Mouse (Mus musculus): ENCODE measurements around the gene Hnf1a.

Gene Hnf1a

DNA sequence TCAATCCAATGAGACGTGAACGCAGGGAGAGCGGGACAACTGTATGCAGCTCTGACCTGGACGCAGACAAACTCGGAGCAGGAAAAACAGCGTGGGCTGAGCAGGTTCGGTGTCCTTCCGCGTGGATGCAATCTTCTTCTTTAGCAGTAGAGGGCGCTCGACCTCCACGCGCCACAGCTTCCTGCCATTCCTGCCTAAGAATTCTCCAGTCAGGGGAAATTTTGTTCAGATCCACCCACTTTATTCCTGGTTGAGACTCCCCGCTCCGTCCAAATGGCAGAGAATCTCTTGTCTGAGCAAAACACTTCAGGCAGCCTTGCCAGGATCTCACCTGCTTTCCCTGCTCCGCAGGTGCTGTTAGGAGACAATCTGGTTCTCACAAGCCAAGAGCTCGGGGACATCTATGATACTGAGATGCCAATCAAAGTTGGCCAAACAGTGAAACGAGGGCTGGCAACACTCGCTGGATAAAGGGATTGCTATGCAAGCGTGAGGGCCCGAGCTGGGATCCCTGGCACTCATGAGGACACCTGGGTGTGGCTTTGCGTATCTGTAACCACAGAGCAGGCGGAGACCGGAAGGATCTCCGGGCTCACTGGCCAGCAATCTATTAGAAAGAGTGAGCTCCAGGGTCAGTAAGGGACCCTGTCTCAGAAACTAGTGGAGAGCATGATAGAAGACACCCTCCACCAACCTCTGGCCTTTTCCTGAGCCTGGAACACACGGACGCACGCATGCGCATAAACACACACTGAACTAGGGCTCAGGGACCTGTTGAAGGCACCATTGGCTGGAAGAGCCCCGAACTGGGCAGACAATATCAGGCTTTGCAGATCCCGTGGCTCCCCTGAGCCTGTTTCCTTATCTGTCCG is 8.6 kb upstream of the Hnf1a start:
- DNase-seq = peak; percentile 72

DNA sequence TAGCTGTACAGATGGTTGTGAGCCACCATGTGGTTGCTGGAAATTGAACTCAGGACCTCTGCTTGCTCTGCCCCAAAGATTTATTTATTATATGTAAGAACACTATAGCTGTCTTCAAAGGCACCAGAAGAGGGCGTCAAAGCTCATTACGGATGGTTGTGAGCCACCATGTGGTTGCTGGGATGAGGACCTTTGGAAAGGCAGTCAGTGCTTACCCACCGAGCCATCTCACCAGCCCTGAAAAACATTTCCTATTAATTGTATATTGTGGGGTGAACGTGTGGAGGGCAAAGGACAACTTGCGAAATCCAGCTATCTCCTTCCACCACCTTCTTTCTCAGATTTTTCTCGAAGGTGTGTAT is 8.0 kb upstream of the Hnf1a start:
- DNase-seq = no peak

DNA sequence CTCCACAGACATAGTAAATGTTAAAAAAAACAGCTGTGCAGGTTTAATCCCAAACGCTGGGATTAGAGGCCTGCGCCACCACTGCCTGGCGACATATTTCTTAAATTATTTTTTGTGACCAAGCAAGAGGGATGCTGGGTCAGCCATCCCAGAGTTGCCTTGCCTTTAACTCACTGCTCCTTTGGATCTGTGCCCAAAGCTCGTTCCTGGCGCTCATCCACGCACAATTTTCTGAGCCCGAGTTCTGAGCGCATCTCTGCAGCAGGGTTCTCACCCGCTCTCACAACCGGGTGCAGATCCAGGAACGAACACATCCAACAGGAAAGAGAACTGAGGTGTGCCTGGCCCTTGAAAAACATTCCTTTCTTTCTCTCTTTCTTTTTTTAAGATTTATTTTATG is 7.6 kb upstream of the Hnf1a start:
- no peak for DNase-seq

DNA sequence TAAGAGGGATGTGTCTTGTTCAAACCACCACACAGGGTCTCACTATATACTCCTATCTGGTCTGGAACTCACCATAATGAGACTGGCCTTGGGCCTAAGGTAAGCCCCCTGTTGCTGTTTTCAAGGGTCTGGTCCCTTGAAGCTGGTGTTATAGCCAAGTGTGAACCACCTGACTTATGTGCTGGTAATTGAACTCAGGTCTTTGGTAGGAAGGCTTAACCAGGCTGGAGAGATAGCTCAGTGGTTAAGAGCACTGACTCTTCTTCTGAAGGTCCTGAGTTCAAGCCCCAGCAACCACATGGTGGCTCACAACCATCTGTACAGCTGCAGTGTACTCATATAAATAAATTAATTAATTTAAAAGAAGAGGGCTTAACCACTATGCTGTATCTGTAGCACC is 6.0 kb upstream of the Hnf1a start:
- no peak for DNase-seq

DNA sequence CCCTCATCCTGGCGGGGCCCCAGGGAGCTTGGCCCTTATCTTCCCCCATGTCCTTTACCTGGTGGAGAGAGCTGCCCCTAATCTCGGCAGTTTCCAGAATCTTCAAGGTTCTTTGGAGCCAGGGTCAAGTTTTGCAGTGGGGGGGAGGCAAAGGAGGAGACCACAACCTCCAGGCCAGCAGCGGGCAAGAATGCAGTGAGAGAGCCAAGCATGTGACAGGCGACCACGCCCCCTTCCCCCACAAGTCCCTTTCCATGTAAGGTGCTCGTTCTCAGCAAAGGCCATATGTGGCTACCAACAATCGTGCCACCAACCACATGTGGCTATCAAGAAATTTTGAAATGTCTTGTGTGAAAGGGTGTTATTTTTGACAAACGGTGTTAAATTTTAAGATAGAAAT is 2.2 kb upstream of the Hnf1a start:
- no peak for DNase-seq

GRCm38 (mm10) chr5:114972201-114972600 is 1.3 kb upstream of the Hnf1a start:
- DNase-seq = no peak

DNA sequence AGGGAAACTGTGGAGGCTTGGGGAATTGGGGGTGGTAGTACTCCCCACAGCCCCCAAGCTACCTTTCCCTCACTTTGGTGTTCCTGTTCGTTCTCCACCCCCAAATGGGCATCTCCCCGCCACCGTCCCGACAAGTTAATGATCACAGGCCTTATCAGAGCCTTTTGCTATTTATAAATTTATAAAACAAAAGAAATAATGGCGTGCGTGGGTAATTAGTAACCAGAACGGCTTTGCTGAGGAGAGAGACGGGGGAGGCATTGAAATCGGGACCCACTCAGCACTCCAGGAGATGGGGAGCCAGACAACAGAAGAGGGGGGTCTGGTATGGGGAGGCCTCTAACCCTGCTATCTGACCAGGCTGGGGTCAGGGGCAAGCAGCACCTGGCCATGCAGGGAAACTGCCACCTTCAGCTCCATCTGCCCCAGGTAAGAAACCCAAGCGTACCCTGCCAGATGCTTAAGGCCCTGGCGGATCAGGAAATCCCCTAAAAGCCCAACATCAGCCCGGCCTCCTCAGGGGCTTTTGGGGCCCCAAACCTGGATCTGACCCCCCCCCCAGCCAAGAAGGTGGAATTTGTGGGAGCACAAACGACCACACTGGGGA is 1.2 kb downstream of the Hnf1a start:
- DNase-seq = no peak

DNA sequence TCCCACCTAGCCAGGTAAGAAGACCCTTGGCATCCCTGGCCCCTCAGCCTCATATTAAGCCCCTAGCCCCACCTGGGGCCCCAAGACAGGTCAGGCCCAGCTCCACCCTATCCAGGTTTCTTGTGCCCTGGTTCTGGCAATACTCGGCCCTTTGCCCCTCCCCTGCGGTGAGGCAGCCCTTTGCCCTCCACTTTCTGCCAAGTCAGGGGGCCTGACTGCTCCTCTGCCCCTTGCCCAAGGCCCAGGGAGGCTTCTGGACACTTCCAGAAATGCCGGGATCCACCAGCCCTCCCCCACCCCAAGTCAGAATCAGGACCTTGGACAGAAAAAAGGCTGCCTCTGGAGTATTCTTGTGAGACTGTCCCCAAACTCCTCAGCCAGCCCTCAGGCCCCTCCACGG is 1.8 kb downstream of the Hnf1a start:
- DNase-seq = no peak

GRCm38 (mm10) chr5:114968651-114969050 is 2.2 kb downstream of the Hnf1a start:
- no peak for DNase-seq

GRCm38 (mm10) chr5:114967523-114968268 is 3.2 kb downstream of the Hnf1a start:
- no peak for DNase-seq

DNA sequence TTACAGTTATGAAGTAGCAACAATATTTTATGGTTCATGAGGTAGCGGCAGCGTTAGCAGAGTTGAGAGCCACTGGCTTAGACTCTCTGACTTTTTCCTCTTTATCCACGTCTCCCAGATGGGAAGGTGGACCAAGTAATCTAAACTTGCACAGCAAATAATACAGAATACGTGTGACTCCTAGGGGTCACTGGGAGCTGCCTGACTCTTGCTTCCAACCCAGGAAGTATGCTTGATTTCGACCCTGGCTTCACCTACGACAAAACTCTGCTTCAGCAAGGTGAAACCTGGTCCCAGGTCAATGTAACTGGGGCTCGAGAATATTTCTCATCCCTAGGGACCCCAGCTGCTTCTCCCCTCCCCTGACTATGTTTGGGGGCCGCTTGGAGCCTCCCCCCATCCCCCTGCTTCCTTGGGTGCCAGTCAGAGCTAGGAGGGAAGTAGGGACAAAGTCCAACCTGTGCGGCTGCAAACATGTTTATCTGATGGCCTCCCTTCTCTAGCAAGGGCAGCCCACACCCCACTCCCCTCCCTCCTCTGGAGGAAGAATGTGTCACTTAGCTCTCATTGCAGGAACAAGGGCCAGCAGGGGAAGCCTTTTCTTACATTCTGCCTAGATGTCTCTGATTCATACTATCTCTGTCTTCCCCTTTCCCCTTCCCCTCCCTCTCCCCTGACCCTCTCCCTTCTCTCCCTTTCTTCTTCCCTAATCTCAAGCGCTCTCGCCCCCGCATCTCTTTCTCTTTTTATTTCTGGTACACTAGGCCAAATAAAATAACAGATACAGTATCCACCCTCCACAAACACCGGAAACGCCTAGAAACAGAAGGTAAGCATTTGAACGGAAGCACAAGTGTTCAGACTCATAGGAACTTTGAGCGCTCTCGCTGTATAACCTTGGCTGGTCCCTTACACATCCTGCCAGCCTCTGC is 5.7 kb downstream of the Hnf1a start:
- no peak for DNase-seq

DNA sequence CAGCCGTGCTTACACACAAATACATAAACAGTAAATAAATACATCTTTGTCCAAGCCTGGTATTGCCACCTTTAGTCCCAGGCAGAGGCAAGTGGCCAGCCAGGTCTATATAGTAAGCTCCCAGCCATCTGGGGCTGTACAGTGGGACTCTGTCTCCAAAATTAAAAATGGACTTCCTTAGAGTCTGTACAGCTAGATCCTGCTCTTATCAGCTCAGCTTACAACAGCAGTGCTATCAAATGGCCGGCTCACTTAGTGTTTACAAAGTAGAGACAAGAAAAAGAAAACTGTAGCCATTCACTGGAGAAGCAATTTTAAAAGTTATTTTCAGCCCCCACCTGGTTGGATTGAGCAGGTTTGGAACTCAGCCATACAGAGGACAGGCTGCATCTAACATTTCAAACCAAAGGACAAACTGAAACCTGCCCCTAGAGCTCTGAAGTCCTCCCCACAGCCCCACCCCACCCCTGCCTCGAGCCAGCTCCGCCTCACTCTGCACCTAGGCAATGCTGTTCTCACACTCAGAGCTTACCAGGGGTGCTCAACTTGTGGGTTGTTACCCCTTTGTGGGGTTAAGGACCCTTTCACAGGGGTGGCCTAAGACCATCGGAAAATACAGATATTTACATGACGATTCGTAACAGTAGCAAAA is 6.5 kb downstream of the Hnf1a start:
- no peak for DNase-seq

GRCm38 (mm10) chr5:114961590-114962360 is 9.1 kb downstream of the Hnf1a start:
- DNase-seq = no peak

DNA sequence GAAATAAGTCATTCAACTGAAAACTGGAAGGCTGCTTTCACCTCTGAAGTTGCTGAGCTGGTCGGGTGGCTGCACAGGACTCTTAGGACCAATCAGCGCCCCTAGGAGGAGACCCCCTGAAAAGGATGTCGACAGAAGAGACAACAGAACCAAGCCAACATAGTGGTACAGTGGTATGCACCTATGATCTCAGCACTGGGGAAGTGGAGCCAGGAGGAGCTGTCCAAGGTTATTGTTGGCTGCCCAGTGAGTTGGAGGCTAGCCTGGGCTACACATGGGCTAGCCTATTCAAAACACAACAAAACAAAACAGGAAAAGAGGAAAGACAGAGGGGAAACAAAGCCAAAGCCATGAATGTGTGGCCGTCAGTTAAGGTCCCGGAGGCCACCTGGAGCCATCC is 12.8 kb downstream of the Hnf1a start:
- no peak for DNase-seq

GRCm38 (mm10) chr5:114953326-114953725 is 17.6 kb downstream of the Hnf1a start:
- DNase-seq = no peak

GRCm38 (mm10) chr5:114951279-114951880 is 19.5 kb downstream of the Hnf1a start:
- no peak for DNase-seq

DNA sequence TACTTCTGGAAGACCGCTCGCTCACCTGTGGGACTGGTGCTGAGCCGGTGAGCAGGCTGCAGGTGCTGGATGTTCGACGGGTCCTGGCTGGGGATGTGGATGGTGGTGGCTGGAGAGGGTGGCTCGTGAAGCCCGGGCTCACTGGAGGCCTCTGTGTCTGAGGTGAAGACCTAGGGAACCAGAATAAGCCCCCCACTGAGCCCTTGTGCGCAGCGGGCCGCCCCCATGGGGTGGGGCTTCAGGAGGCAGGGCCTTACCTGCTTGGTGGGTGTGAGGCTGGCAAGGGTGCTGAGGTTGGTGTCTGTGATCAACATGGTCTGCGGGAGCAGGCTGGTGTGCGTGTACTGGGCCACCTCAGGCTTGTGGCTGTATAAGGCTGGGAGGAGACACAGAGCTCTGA is 20.2 kb downstream of the Hnf1a start:
- DNase-seq = no peak

DNA sequence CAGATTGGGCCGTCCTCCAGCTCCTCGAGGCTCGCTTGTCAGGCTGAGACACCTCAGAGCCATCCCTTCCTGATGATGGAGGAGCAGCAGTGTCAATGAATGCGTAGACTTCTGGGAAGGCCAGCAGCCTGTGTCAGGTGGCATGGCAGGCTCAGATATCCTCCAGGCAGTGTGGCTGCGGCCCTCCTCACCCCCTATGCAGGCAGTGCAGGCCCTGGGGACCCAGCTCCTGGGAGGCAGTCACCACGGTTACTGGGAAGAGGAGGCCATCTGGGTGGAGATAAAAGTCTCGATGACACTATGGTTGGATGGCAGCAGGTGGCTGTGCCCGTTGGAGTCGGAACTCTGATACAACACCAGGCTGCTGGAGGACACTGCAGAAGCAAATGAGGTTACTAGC is 21.1 kb downstream of the Hnf1a start:
- DNase-seq = no peak

DNA sequence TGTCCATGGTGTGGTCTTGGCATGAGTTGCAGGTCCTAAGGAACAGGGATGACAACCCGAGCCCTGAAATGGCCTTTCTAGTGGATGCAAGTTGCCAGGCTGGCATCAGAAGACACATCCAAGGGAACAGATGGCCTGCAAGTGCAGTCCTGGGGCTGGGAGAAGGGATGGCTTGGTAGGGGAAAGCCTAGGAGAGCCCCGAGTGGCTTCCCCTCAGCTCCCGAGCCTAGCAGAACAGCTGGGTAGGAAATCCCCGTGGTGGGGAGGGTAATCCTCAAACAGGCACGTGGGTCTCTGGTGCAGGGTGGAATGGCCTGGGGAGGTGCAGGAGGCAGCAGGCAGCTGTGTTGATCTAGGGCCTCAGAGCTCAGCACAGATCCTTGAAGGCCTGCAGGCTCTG is 21.6 kb downstream of the Hnf1a start:
- DNase-seq = no peak

GRCm38 (mm10) chr5:114948891-114949290 is 22.0 kb downstream of the Hnf1a start:
- DNase-seq = peak; percentile 41

- DNase-seq = no peak
Measured at GRCm38 (mm10) chr5:114945072-114945471, 25.8 kb downstream of the Hnf1a start.
